Mouse (Mus musculus) embryonic stem cell, embryonic (primary cell): Measurements from ENCODE around the gene Pigm.

ENCODE experiments used
- CTCF ChIA-PET, 4 experiments: fragments of 300-600 bp in 2 of 4; fragments of 350-600 bp in 2 of 4; sonication (Branson Sonifier 250); formaldehyde crosslinking; loops; one replicate each; lab custom pipeline; 2022; ENCODE audit warnings: inconsistent platforms in 2 of 4; lab: Charles Lee
- POLR2A ChIA-PET, 4 experiments: fragments of 300-600 bp in 2 of 4; fragments of 350-600 bp in 2 of 4; sonication (Branson Sonifier 250); formaldehyde crosslinking; loops; one replicate each; lab custom pipeline; 2022; ENCODE audit warnings: antibody characterized with exemption in 4 of 4, inconsistent platforms in 1 of 4; lab: Charles Lee

Pigm gene

GRCm38 (mm10) chr1:172387246-172387645 is 10.9 kb downstream of the Pigm start:
- POLR2A ChIA-PET: interaction anchor here in 2 of 4 experiments (1.3 to 3.8 kb wide), 2 partner anchors 11 to 17 kb away, joined by 4 to 13 read pairs; partner anchors contain the start of gene Pigm (in 1 of the 2)
- CTCF ChIA-PET: no interaction called here

GRCm38 (mm10) chr1:172390769-172391168 is 14.4 kb downstream of the Pigm start:
- CTCF ChIA-PET: interaction anchor here in 1 of 4 experiments (0.6 kb wide), 1 partner anchor 14 kb away, joined by 4 read pairs; no protein-coding TSS in a partner anchor
- POLR2A ChIA-PET: interaction anchor here in 2 of 4 experiments (1.6 to 2.3 kb wide), 2 partner anchors 14 to 15 kb away, joined by 3 to 7 read pairs; partner anchors contain the start of gene Pigm (in 2 of the 2)

- ChIA-PET CTCF (interaction anchor here in 1 of 4 experiments (0.9 to 1.1 kb wide), 2 partner anchors 17 to 99 kb away, joined by 3 read pairs; no protein-coding TSS in a partner anchor), POLR2A (interaction anchor here in 2 of 4 experiments (1.6 to 2.3 kb wide), 2 partner anchors 15 to 16 kb away, joined by 3 to 7 read pairs; partner anchors contain the start of gene Pigm (in 2 of the 2))
Observed at GRCm38 (mm10) chr1:172391807-172392581, 15.6 kb downstream of the Pigm start.

- POLR2A ChIA-PET: interaction anchor here in 1 of 4 experiments (2.3 kb wide), 1 partner anchor 16 kb away, joined by 7 read pairs; the partner anchor contains the start of gene Pigm
- CTCF ChIA-PET: interaction anchor here in 1 of 4 experiments (0.9 to 1.1 kb wide), 2 partner anchors 17 to 98 kb away, joined by 3 read pairs; no protein-coding TSS in a partner anchor
Observed at GRCm38 (mm10) chr1:172392643-172393170, 16.4 kb downstream of the Pigm start.

- CTCF ChIA-PET: no interaction called here
- POLR2A ChIA-PET: no interaction called here
Observed at GRCm38 (mm10) chr1:172393739-172394138, 17.4 kb downstream of the Pigm start.

- POLR2A ChIA-PET: interaction anchor here (0.6 to 0.7 kb wide), 5 partner anchors 83 to 111 kb away, joined by 3 to 9 read pairs (median 5); no protein-coding TSS in a partner anchor
- CTCF ChIA-PET: interaction anchor here in 3 of 4 experiments (0.6 to 1.2 kb wide), 6 partner anchors 12 to 1417 kb away, joined by 3 to 19 read pairs (median 7); no protein-coding TSS in a partner anchor
Observed at GRCm38 (mm10) chr1:172396996-172397752, 20.8 kb downstream of the Pigm start.

- ChIA-PET CTCF (interaction anchor here in 3 of 4 experiments (0.6 to 1.6 kb wide), 8 partner anchors 75 to 277 kb away, joined by 3 to 7 read pairs (median 3); partner anchors contain the start of gene Igsf9 (in 1 of the 3)), POLR2A (interaction anchor here in 2 of 4 experiments (1.0 to 1.4 kb wide), 3 partner anchors 12 to 115 kb away, joined by 3 to 4 read pairs (median 4); partner anchors contain the start of gene Cfap45 (in 1 of the 2))
Observed at GRCm38 (mm10) chr1:172406077-172406706, 29.8 kb downstream of the Pigm start.

GRCm38 (mm10) chr1:172408996-172409395 is 32.6 kb downstream of the Pigm start:
- ChIA-PET POLR2A (interaction anchor here in 2 of 4 experiments (0.6 to 1.5 kb wide), 9 partner anchors 9 to 116 kb away, joined by 3 to 7 read pairs (median 3); partner anchors contain the start of genes Igsf9 (in 1 of the 2) and Pigm (in 1 of the 2)), CTCF (interaction anchor here (0.5 to 3.2 kb wide), 45 partner anchors 9 to 583 kb away, joined by 3 to 46 read pairs (median 4); partner anchors contain the start of genes Dusp23 (in 2 of the 4), Igsf9 (in 2 of the 4), Cfap45 (in 1 of the 4) and Pigm (in 1 of the 4))

- POLR2A ChIA-PET: interaction anchor here in 2 of 4 experiments (0.6 to 1.5 kb wide), 7 partner anchors 8 to 115 kb away, joined by 3 to 7 read pairs (median 3); partner anchors contain the start of genes Igsf9 (in 1 of the 2) and Pigm (in 1 of the 2)
Observed at GRCm38 (mm10) chr1:172409431-172409830, 33.1 kb downstream of the Pigm start.

GRCm38 (mm10) chr1:172410806-172411205 is 34.5 kb downstream of the Pigm start:
- CTCF ChIA-PET: interaction anchor here in 1 of 4 experiments (3.2 kb wide), 1 partner anchor 79 kb away, joined by 46 read pairs; no protein-coding TSS in a partner anchor
- POLR2A ChIA-PET: interaction anchor here in 1 of 4 experiments (0.6 kb wide), 1 partner anchor 22 kb away, joined by 5 read pairs; no protein-coding TSS in a partner anchor

More at GRCm38 (mm10) chr1:172409431-172409830, 33.1 kb downstream of the Pigm start:
- CTCF ChIA-PET: interaction anchor here (0.5 to 3.2 kb wide), 38 partner anchors 11 to 583 kb away, joined by 3 to 46 read pairs (median 4); partner anchors contain the start of genes Dusp23 (in 2 of the 4), Igsf9 (in 2 of the 4), Cfap45 (in 1 of the 4) and Pigm (in 1 of the 4)

- POLR2A ChIA-PET: no interaction called here
Observed at GRCm38 (mm10) chr1:172412204-172412603, 35.9 kb downstream of the Pigm start.

GRCm38 (mm10) chr1:172413491-172414230 is 37.3 kb downstream of the Pigm start:
- CTCF ChIA-PET: interaction anchor here in 3 of 4 experiments (0.6 to 4.3 kb wide), 6 partner anchors 76 to 1003 kb away, joined by 3 to 34 read pairs (median 4); no protein-coding TSS in a partner anchor
- POLR2A ChIA-PET: interaction anchor here in 1 of 4 experiments (0.9 to 1.5 kb wide), 2 partner anchors 68 kb away, joined by 3 to 5 read pairs; partner anchors contain the start of gene Igsf9

More at GRCm38 (mm10) chr1:172412204-172412603, 35.9 kb downstream of the Pigm start:
- CTCF ChIA-PET: interaction anchor here (0.6 to 4.3 kb wide), 5 partner anchors 11 to 937 kb away, joined by 3 to 34 read pairs (median 5); partner anchors contain the start of gene Igsf9 (in 1 of the 4)

- CTCF ChIA-PET: interaction anchor here in 2 of 4 experiments (1.7 to 4.3 kb wide), 2 partner anchors 76 kb away, joined by 6 to 34 read pairs; no protein-coding TSS in a partner anchor
- POLR2A ChIA-PET: interaction anchor here in 1 of 4 experiments (1.5 kb wide), 1 partner anchor 67 kb away, joined by 5 read pairs; the partner anchor contains the start of gene Igsf9
Observed at GRCm38 (mm10) chr1:172414231-172414585, 37.9 kb downstream of the Pigm start.

GRCm38 (mm10) chr1:172415061-172415460 is 38.7 kb downstream of the Pigm start:
- ChIA-PET CTCF (interaction anchor here in 2 of 4 experiments (1.1 to 4.3 kb wide), 4 partner anchors 66 to 113 kb away, joined by 3 to 34 read pairs (median 10); partner anchors contain the start of gene Igsf9 (in 1 of the 2)), POLR2A (interaction anchor here in 3 of 4 experiments (0.7 to 1.5 kb wide), 3 partner anchors 58 to 114 kb away, joined by 3 to 5 read pairs (median 4); partner anchors contain the start of gene Igsf9 (in 1 of the 3))

GRCm38 (mm10) chr1:172418173-172418572 is 41.8 kb downstream of the Pigm start:
- ChIA-PET CTCF (interaction anchor here in 3 of 4 experiments (0.6 to 1.2 kb wide), 7 partner anchors 10 to 110 kb away, joined by 3 to 8 read pairs (median 3); partner anchors contain the start of gene Igsf9 (in 1 of the 3)), POLR2A (interaction anchor here in 3 of 4 experiments (0.7 to 1.3 kb wide), 10 partner anchors 9 to 361 kb away, joined by 3 to 5 read pairs (median 3); partner anchors contain the start of genes Pigm (in 1 of the 3) and Tagln2 (in 1 of the 3))
